Mouse (Mus musculus) bone marrow, adult 2 months (tissue): ENCODE data around the gene Brd1.

ENCODE experiments used
- CTCF ChIP-seq: fragments of 200-500 bp; IDR thresholded peaks from 2 replicates; pipeline ENCODE4 v1.5.1; 2011; ENCODE audit warnings: low read length, control low read depth; ENCODE audit not compliant: control insufficient read depth, insufficient read depth
- POLR2A ChIP-seq: fragments of 200-500 bp; IDR thresholded peaks from 2 replicates; pipeline ENCODE4 v1.6.1; 2011; ENCODE audit warnings: low read depth, mild to moderate bottlenecking, control low read depth, low read length, borderline replicate concordance; ENCODE audit not compliant: control insufficient read depth

DNA sequence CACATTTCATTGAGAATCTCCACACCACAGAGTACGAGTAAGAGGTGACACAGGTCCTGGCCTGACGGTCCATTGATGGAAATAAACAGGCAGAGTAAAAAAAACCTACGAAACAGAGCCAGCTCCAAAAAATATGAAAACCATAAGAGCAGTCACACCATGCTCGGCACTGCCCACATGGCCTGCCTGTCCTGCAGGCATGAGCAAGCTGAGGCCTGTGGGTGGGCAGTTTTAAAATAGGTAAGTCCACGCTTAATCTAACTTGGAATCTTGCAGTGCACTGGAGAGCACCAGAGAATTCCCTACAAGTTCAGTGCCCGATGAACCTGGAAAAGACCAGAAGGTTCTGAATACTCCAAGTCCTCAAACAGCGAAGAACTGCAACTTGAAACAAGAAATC lies 38.0 kb downstream of the Brd1 start:
- no peak for TF ChIP-seq CTCF
- TF ChIP-seq POLR2A: no peak
